Mouse (Mus musculus) cortical plate, adult 2 months (tissue): ENCODE results near the gene Tmem143.

Experiments
- CTCF ChIP-seq: fragments of 200-500 bp; IDR thresholded peaks from 2 replicates; pipeline ENCODE4 v1.5.1; 2011; ENCODE audit warnings: mild to moderate bottlenecking, control low read depth, low read length; ENCODE audit not compliant: insufficient read depth; ENCODE audit errors: extremely low read depth
- POLR2A ChIP-seq: fragments of 200-500 bp; IDR thresholded peaks from 2 replicates; pipeline ENCODE4 v1.6.1; 2011; ENCODE audit warnings: mild to moderate bottlenecking, low read length, control low read depth; ENCODE audit not compliant: insufficient read depth; ENCODE audit errors: extremely low read depth

GRCm38 (mm10) chr7:45909145-45909544 lies 12.4 kb downstream of the Tmem143 start:
- TF ChIP-seq CTCF (no peak), POLR2A (no peak)
